Mouse (Mus musculus) heart, embryonic 16.5 days (tissue): ENCODE data around the gene Fam172a. TPM values are rescaled to one million over a fixed set of nuclear protein-coding genes. Genes with fewer than 3 reads are reported as not detected.

Experiments used
- ATAC-seq: fragments of 200-750 bp; cut with Nextera tagmentation; replicated peaks from 2 replicates; pipeline ENCODE4 v1.8.0; 2017; ENCODE audit warnings: moderate number of reproducible peaks; ENCODE audit not compliant: insufficient read depth, low FRiP score; ENCODE audit errors: extremely low read depth
- H3K27ac ChIP-seq: fragments of 300-500 bp; sonication (generic); 2 replicates; pipeline ENCODE4 v1.5.1; 2014; ENCODE audit warnings: mild to moderate bottlenecking, low read length, control low read depth, moderate library complexity
- H3K27me3 ChIP-seq: fragments of 300-500 bp; sonication (generic); 2 replicates; pipeline ENCODE4 v1.6.1; 2014; ENCODE audit warnings: low read length, mixed read lengths; ENCODE audit not compliant: control insufficient read depth, insufficient read depth
- H3K36me3 ChIP-seq: fragments of 300-500 bp; sonication (generic); 2 replicates; pipeline ENCODE4 v1.6.1; 2014; ENCODE audit not compliant: control insufficient read depth, insufficient read depth
- H3K4me1 ChIP-seq: fragments of 300-500 bp; sonication (generic); 2 replicates; pipeline ENCODE4 v1.6.1; 2014; ENCODE audit warnings: low read length, mixed read lengths; ENCODE audit not compliant: control insufficient read depth, insufficient read depth
- H3K4me2 ChIP-seq: fragments of 300-500 bp; sonication (generic); 2 replicates; pipeline ENCODE4 v1.6.1; 2014; ENCODE audit warnings: low read depth, mild to moderate bottlenecking, control low read depth, low read length
- H3K4me3 ChIP-seq: fragments of 300-500 bp; sonication (generic); 2 replicates; pipeline ENCODE4 v1.5.1; 2014; ENCODE audit warnings: mild to moderate bottlenecking, control low read depth, low read length
- H3K9ac ChIP-seq: fragments of 300-500 bp; sonication (generic); 2 replicates; pipeline ENCODE4 v1.6.1; 2014; ENCODE audit warnings: low read length, control low read depth
- H3K9me3 ChIP-seq: fragments of 300-500 bp; sonication (generic); replicated peaks from 2 replicates; pipeline ENCODE4 v1.6.1; 2016; ENCODE audit warnings: low read length; ENCODE audit not compliant: control insufficient read depth
- WGBS: fragments of 180-500 bp; shearing (Covaris S2); extraction: QIAGEN DNeasy Blood & Tissue Kit; methylation state at CpG from one replicate; pipeline ENCODE4 v1.1.7; 2014; 5-methylcytosine and 5-hydroxymethylcytosine counted together
- polyA plus RNA-seq: library from polyadenylated mRNA; unstranded; fragments of >200 nt; fragmentation: Nextera tagmentation; extraction: Ambion mirVana; gene quantifications from 2 replicates; pipeline ENCODE4 v1.2.1, GENCODE M21; 2015

Gene Fam172a
- polyA plus RNA-seq, 1 experiment from 2014 or later = 21.0 TPM

DNA sequence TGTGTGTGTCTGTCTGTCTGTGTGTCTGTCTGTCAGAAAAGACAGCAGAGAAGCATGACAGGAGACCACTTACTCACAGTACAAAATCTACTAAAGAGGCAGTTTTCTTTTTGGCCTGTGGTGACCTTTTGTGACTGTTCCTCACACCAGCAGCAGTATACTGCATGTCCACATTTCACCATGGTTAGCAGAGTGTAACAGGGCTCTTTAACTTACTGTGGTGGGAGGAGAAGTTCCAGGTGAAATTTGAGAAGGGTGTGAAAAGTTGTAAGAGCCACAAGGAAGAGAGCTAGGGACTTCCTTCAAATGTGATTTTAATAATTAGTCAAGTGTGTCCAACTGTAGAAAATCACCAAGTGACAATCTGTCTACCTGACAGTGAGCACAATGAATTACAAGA, 199.0 kb downstream of the Fam172a start:
- H3K9ac ChIP-seq = no peak overlapping the region
- H3K4me2 ChIP-seq = no peak overlapping the region
- no peak overlapping the region for H3K27ac ChIP-seq
- H3K9me3 ChIP-seq = no peaks in the 10 kb centered on the region
- no peaks in the 10 kb centered on the region for H3K27me3 ChIP-seq
- H3K4me3 ChIP-seq = no peak overlapping the region
- no peaks in the 10 kb centered on the region for H3K36me3 ChIP-seq
- ATAC-seq = no peak
- no peaks in the 10 kb centered on the region for H3K4me1 ChIP-seq

DNA sequence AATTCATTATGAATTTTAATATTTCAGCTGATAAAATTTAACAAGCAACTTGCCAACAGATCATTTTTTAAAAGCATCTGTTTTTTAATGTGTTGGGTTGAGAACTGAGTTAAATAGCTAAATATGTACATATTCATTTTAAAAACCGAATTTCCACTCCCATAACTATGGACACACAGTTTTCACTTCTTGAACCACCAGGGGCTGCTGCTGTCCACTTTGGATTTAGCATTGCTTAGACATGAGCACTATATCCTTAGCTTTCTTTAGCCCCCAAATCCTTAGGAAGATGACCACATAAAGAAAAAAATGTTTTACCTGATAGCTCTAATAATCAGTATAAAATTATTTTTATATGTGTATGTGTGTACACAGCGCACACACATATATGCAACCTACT, 207.4 kb downstream of the Fam172a start:
- H3K9me3 ChIP-seq = no peaks in the 10 kb centered on the region
- no peaks in the 10 kb centered on the region for H3K27me3 ChIP-seq
- no peak overlapping the region for H3K4me2 ChIP-seq
- WGBS = 80% methylated on average over 2 of the region's 2 CpGs
- H3K36me3 ChIP-seq = no peaks in the 10 kb centered on the region
- no peak overlapping the region for H3K9ac ChIP-seq
- no peak overlapping the region for H3K27ac ChIP-seq
- no peak overlapping the region for H3K4me3 ChIP-seq
- no peak for ATAC-seq
- no peaks in the 10 kb centered on the region for H3K4me1 ChIP-seq

DNA sequence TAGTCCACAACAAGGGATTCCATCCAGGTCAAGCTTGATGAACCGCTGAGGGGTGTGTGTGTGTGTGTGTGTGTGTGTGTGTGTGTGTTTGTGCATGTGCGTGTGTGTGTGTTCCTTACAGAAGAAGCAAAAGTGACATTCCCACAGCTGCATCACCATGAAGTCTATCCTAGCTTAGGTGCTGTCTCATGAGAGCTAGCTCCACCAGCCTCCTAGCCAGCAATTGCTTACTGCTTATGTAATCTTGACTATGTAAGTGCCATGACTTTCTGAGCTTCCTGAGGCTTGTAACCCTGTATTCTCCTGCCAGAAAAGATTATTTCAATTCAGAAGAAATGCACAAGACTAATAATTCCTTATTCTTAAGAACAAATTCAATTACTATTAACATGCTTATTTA, 221.0 kb downstream of the Fam172a start:
- no peaks in the 10 kb centered on the region for H3K36me3 ChIP-seq
- no peak overlapping the region for H3K4me2 ChIP-seq
- H3K27me3 ChIP-seq = no peaks in the 10 kb centered on the region
- no peak overlapping the region for H3K4me3 ChIP-seq
- H3K9me3 ChIP-seq = no peaks in the 10 kb centered on the region
- no peak overlapping the region for H3K9ac ChIP-seq
- ATAC-seq = no peak
- 76% methylated on average over 2 of the region's 2 CpGs for WGBS
- no peak overlapping the region for H3K27ac ChIP-seq
- H3K4me1 ChIP-seq = no peaks in the 10 kb centered on the region

DNA sequence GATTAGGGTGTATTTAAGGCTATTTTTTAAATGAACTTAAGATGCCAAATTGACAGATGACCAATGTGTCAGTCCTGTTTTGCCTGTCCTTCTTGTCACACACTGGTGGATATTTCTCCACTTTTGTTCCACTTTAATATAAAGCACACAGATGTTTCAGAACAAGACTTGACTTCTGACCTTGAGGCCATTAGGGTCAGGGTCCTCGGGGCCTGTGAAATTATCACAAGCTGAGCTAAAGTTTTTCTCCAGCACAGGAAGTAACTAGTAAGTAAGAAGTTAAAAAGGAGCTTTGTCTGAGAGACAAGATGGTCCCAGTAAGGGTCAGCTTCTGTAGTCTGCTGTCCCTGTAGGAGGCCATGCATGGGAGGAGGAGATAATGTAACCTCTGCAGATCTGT, 255.8 kb downstream of the Fam172a start:
- no peaks in the 10 kb centered on the region for H3K4me1 ChIP-seq
- H3K4me3 ChIP-seq = no peak overlapping the region
- no peak for ATAC-seq
- H3K9me3 ChIP-seq = no peaks in the 10 kb centered on the region
- 34% methylated on average over 1 of the region's 1 CpGs for WGBS
- H3K27ac ChIP-seq = no peak overlapping the region
- no peaks in the 10 kb centered on the region for H3K36me3 ChIP-seq
- H3K4me2 ChIP-seq = no peak overlapping the region
- no peak overlapping the region for H3K9ac ChIP-seq
- no peaks in the 10 kb centered on the region for H3K27me3 ChIP-seq

DNA sequence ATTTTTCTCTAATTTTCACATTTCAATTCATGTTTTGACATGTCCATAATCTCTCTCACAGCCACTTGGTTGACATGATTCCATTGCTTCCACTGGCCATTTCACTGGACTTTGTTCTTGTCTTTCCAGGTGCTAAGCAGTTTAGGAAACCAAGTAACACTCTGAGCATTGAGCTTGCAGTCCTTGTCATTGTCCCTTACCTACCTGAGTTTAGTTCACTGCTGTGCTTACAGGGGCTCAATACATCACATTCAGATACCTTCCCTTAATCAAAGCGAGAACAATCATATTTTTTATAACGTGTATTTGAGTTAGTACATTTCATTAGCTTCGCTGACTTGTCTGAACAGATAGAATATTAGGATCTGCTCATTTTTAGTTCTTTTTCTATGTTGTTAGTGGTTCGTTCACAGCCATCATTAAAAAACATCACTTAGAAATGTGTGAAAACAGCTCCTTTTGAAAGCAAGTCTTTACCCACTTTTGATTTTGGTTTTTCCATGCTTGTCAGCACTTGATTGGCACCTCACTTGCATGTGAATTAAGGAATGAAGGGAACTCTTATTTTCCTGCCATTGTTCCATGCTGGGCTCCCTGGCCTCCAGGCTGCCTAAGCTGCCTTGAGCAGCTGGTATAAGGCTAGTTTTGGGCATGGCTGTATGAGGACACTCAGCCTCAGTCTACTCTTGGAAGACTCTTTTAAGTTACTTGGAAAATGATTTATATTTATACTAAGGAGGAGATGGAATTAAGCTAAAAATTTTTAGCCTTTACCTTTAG, 257.9 kb downstream of the Fam172a start:
- Histone ChIP-seq H3K27ac (no peak overlapping the region), H3K27me3 (no peaks in the 10 kb centered on the region), H3K4me2 (no peak overlapping the region), H3K36me3 (no peaks in the 10 kb centered on the region), H3K4me3 (no peak overlapping the region), H3K4me1 (no peaks in the 10 kb centered on the region), H3K9ac (no peak overlapping the region), H3K9me3 (no peaks in the 10 kb centered on the region)
- WGBS = 84% methylated on average over 4 of the region's 4 CpGs
- ATAC-seq = no peak

DNA sequence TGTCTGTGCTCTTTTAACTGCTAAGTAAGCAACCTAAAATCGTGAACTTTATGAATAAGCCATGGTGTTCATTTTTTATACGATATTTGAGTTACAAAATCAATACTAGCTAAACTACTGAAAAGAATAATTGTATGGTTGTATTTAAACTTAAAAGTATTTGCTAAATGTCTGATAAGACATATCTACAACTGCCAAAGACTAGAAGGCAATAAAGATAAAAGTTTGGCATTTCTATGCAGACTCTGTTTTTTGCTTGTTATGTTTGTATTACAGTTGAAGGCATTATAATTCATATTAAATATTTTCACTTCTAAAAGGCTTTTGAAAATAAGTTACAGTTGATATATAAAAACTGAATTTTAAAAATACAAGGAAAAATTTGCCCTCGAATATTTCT, 274.4 kb downstream of the Fam172a start:
- 74% methylated on average over 3 of the region's 3 CpGs for WGBS
- H3K4me1 ChIP-seq = no peaks in the 10 kb centered on the region
- no peak overlapping the region for H3K4me3 ChIP-seq
- no peaks in the 10 kb centered on the region for H3K27me3 ChIP-seq
- H3K36me3 ChIP-seq = no peaks in the 10 kb centered on the region
- no peak overlapping the region for H3K27ac ChIP-seq
- H3K9me3 ChIP-seq = no peaks in the 10 kb centered on the region
- no peak for ATAC-seq
- H3K9ac ChIP-seq = no peak overlapping the region
- H3K4me2 ChIP-seq = no peak overlapping the region

DNA sequence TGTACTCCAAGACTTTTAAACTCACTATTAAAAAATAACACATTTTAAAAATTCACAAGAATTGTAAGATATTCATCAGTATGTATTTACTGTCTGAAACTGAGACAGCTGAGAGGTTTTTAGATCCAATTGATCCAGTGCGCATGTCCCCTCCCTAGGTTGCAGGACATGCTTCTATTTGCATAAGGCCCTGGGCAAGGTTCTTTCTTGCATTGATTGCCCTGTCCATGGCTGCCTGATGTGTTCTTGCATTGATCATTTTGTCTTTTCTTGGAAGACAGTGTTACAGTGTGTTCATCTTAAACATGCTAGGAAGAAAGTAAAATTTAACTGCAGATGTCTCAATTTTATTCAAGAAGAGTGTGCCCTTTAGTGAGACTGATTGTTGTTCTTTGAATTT, 275.3 kb downstream of the Fam172a start:
- H3K9ac ChIP-seq = no peak overlapping the region
- no peak for ATAC-seq
- no peaks in the 10 kb centered on the region for H3K4me1 ChIP-seq
- no peak overlapping the region for H3K4me2 ChIP-seq
- no peaks in the 10 kb centered on the region for H3K36me3 ChIP-seq
- no peak overlapping the region for H3K4me3 ChIP-seq
- WGBS = 93% methylated on average over 1 of the region's 1 CpGs
- H3K27me3 ChIP-seq = no peaks in the 10 kb centered on the region
- H3K27ac ChIP-seq = no peak overlapping the region
- no peaks in the 10 kb centered on the region for H3K9me3 ChIP-seq

DNA sequence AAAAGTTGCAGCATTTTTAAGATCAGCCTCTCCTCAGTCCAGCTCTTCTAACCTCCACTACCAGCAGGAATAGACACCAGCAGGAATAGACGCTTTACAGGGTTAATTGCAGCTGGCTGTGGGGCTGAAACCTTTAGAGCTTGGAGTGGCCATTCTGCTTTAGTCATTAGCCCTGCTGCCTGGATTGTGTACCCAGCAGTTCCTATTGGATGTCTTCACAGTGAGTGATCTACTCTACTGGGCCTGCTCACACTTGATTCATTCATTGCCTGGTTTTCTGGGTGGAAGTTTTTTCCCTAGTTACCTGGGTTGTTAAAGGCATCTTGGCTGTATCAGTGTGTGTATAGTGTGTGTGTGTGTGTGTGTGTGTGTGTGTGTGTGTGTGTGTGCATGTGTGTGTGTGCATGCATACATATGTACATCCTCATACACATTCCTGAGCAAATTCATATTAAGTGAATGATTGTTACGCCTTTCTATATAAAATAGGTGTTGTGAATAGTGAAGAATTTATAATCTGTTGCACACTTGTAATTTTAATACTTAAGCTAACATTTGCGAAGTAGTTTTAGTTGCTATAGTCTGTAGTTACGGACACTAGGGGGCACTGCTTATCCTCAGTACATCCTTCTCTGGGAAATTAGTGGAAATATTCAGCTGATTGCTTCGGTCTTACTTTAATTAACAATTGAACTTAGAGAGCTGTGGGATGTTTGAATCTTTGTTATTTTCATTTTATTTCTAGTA, 280.4 kb downstream of the Fam172a start:
- Histone ChIP-seq H3K9me3 (no peaks in the 10 kb centered on the region), H3K4me3 (no peak overlapping the region), H3K27ac (no peak overlapping the region), H3K36me3 (no peaks in the 10 kb centered on the region), H3K4me1 (peaks cover 4% of the 10 kb centered on the region), H3K4me2 (no peak overlapping the region), H3K9ac (no peak overlapping the region), H3K27me3 (no peaks in the 10 kb centered on the region)
- no peak for ATAC-seq
- 31% methylated on average over 5 of the region's 5 CpGs for WGBS

DNA sequence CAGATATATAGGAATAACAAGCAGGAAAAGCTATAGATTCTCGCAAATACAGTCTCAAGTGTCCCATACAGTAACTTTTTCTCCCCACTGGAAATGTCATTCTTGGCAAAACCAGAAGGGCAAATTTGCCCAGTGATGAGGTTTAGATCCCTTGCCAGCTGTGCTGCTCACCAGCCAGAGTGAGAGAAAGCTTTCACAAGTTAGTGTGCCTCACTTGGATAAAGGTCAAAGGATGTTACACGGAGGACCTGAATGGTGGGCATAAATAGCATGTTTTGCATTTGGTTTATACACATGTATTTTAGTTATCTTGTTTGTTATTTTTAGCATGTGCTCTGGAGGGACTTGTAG, 281.0 kb downstream of the Fam172a start:
- Histone ChIP-seq H3K9ac (no peak overlapping the region), H3K27me3 (no peaks in the 10 kb centered on the region), H3K4me1 (peaks cover 4% of the 10 kb centered on the region), H3K4me3 (no peak overlapping the region), H3K4me2 (no peak overlapping the region), H3K27ac (0 out of 2 replicates have a peak overlapping the region, but pooled peaks have one; percentile 5), H3K9me3 (no peaks in the 10 kb centered on the region), H3K36me3 (no peaks in the 10 kb centered on the region)
- WGBS = 46% methylated on average over 2 of the region's 2 CpGs
- peak; percentile 69 for ATAC-seq
